Mouse (Mus musculus) left cerebral cortex, adult 18-20 months (tissue): ENCODE measurements around the gene Hfm1. TPM values are rescaled to one million over a fixed set of nuclear protein-coding genes. Genes with fewer than 3 reads are reported as not detected.

Experiments
- microRNA-seq, 2 experiments: library from miRNA; unstranded; fragments of <30 nt; microRNA quantifications; one replicate each; pipeline ENCODE4 v1.2.0; 2021
- total RNA-seq, 2 experiments: library from RNA; stranded (reverse); gene quantifications; 2 replicates each; pipeline ENCODE4 v1.2.3; 2021

Hfm1 gene
- total RNA-seq, 2 experiments from 2014 or later, result 1.00 to 1.3 TPM

Small RNAs within 50 kb of the gene (microRNA-seq; reads per million reads assigned to microRNA genes)
- gene Gm27527, result 0 reads per million in 2 experiments

Other genes starting within 250 kb of the Hfm1 start
- 100 to 1,000 TPM; 125 to 129 TPM for gene Zfp644, start 229.0 kb downstream of the Hfm1 start, total RNA-seq
- 10 to 100 TPM; 12.4 to 15.4 TPM for gene Cdc7, start 38.0 kb upstream of the Hfm1 start, total RNA-seq